Mouse (Mus musculus): ENCODE data around the gene Slc25a30. TPM values are rescaled to one million over a fixed set of nuclear protein-coding genes. Genes with fewer than 3 reads are reported as not detected.

The Slc25a30 gene
- polyA plus RNA-seq, 1 experiment = 13.0 TPM

DNA sequence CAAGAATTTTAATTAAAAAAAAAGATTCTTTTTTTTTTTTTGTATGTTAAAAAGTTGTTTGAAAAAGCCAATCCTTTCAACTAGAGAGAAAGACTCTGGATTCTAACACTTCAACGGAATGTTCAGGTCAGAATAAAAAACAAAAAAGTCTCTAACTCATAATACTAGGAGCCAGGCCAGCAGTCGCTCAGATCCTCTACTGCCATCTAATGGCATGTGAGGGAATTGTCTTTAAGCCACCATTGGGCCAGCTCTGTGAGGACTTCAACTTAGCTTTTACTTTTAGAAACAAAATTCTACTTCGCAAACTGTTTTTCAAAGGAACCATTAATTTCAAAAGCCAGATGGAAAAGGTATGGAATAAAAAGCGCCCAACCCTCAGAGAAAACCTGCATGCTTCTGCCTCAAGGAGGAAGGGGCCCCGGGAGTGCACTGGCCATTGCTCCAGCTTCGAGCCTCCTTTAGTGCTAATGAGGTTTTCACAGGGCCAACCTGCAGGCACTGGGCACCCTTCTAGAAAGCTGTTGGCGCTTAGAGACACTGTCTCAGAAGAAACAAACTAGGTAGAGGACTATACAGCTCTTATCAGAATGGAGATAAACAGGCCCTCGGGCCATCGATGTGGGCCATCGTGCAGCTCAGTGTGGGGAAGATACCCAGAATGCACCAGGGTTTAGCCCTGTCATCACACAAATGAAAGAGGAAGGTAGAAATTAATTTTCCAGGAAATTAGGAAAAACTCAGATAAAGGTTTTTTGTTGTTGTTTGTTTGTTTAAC, 25.6 kb downstream of the Slc25a30 start:
- no peak overlapping the region for H3ac ChIP-seq (ENCODE audit: control insufficient read depth, insufficient read length)
- H3K79me2 ChIP-seq (ENCODE audit: control insufficient read depth, insufficient read depth) = no peaks in the 10 kb centered on the region
- no peak overlapping the region for H3K4me3 ChIP-seq
- no peak for TF ChIP-seq SRF (IDR thresholded peaks at IDR 0.05; ENCODE audit: control insufficient read depth, insufficient read length, low read depth)
- no peak for TF ChIP-seq E2F4 (IDR thresholded peaks at IDR 0.05; ENCODE audit: insufficient read depth)
- TF ChIP-seq TCF3 (IDR thresholded peaks at IDR 0.05; ENCODE audit: insufficient read length, low read depth) = no peak
- TF ChIP-seq USF1 (IDR thresholded peaks at IDR 0.05; ENCODE audit: low read depth) = no peak
- TF ChIP-seq MYOG (IDR thresholded peaks at IDR 0.05; ENCODE audit: control insufficient read depth in 1 of 3, insufficient read depth in 1 of 3, insufficient read length in 2 of 3, low read depth in 2 of 3) = no peak
- no peak for TF ChIP-seq REST (IDR thresholded peaks at IDR 0.05; ENCODE audit: insufficient read depth, insufficient read length)
- H3K36me3 ChIP-seq (ENCODE audit: control insufficient read depth, insufficient read depth) = no peaks in the 10 kb centered on the region
- no peak overlapping the region for H3K4me2 ChIP-seq (ENCODE audit: low read depth)
- H3K27me3 ChIP-seq (ENCODE audit: control insufficient read depth, insufficient read depth, insufficient read length) = no peaks in the 10 kb centered on the region

DNA sequence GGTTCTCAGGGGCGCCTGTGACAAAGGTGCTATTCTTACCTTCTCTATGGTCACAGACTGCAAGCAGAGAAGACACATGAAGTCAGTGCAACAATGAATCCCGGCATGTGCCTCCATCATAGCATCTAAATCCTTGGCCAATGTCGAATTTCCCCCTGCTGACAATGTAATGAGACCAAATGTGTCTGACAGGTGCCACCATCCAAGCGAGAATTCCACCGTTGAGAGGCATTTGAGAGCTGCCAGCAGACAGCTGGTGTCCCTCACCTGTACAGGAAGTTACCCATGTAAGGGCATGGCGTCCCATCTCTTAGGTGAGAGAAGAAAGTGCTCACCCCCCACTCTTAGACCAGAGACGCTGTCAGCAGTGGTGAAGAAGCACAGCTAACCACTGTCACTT, 28.4 kb downstream of the Slc25a30 start:
- TF ChIP-seq REST (IDR thresholded peaks at IDR 0.05; ENCODE audit: insufficient read depth, insufficient read length) = no peak
- Histone ChIP-seq H3K27me3 (ENCODE audit: control insufficient read depth, insufficient read depth, insufficient read length) (no peaks in the 10 kb centered on the region), H3ac (ENCODE audit: control insufficient read depth, insufficient read length) (no peak overlapping the region), H3K36me3 (ENCODE audit: control insufficient read depth, insufficient read depth) (no peaks in the 10 kb centered on the region), H3K4me2 (ENCODE audit: low read depth) (no peak overlapping the region), H3K79me2 (ENCODE audit: control insufficient read depth, insufficient read depth) (peaks cover 5% of the 10 kb centered on the region), H3K4me3 (no peak overlapping the region)

DNA sequence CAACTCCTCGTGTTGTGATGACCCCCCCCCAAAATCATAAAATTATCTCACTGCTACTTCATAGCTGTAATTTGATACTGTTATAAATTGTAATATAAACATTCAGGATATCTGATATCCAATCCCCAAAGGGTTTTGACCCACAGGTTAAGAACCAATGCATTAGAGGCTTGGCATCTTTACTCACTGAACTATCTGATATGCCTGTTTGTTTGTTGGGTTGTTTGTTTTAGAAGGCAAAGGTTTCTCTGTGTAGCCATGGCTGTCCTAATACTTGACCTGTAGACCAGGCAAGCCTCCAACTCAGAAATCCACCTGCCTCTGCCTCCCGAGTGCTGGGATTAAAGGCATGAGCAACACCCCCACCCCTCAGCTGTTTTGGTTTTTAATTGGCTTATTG, 29.0 kb downstream of the Slc25a30 start:
- Histone ChIP-seq H3K79me2 (ENCODE audit: control insufficient read depth, insufficient read depth) (peaks cover 10% of the 10 kb centered on the region), H3K27me3 (ENCODE audit: control insufficient read depth, insufficient read depth, insufficient read length) (no peaks in the 10 kb centered on the region), H3K4me2 (ENCODE audit: low read depth) (no peak overlapping the region), H3K4me3 (no peak overlapping the region), H3ac (ENCODE audit: control insufficient read depth, insufficient read length) (no peak overlapping the region), H3K36me3 (ENCODE audit: control insufficient read depth, insufficient read depth) (no peaks in the 10 kb centered on the region)
- TF ChIP-seq TCF3 (IDR thresholded peaks at IDR 0.05; ENCODE audit: insufficient read length, low read depth) = no peak
- TF ChIP-seq REST (IDR thresholded peaks at IDR 0.05; ENCODE audit: insufficient read depth, insufficient read length) = no peak
- TF ChIP-seq USF1 (IDR thresholded peaks at IDR 0.05; ENCODE audit: low read depth) = no peak
- TF ChIP-seq E2F4 (IDR thresholded peaks at IDR 0.05; ENCODE audit: insufficient read depth) = no peak
- TF ChIP-seq CEBPB (IDR thresholded peaks at IDR 0.05; ENCODE audit: insufficient read depth, poor library complexity, severe bottlenecking) = no peak
- no peak for TF ChIP-seq POLR2AphosphoS2 (IDR thresholded peaks at IDR 0.05; ENCODE audit: insufficient read length, low read depth)
- no peak for TF ChIP-seq MYOG (IDR thresholded peaks at IDR 0.05; ENCODE audit: control insufficient read depth in 1 of 3, insufficient read depth in 1 of 3, insufficient read length in 2 of 3, low read depth in 2 of 3)
- TF ChIP-seq SRF (IDR thresholded peaks at IDR 0.05; ENCODE audit: control insufficient read depth, insufficient read length, low read depth) = no peak
- no peak for TF ChIP-seq POLR2A (IDR thresholded peaks at IDR 0.05; ENCODE audit: insufficient read length, low read depth)
- TF ChIP-seq MAX (IDR thresholded peaks at IDR 0.05; ENCODE audit: low read depth) = no peak

DNA sequence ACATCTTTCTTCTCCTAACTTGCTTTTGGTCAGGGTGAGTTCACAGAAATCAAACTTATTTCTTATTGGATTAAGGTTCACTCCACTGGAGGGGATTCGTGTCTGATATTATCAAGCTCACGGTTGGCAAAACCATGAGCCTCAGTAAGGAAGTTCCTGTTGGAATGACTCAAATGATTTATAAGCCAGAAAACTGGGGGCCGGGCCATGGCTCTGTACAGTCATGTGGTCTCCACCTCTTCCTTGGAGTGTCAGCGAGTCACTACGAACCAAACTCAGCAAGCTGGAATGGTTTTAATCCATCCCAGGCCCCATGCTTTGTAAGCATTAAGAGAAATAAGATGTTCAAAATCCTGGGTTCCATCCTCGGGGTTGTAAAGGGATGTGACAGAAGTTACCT, 29.9 kb downstream of the Slc25a30 start:
- TF ChIP-seq MAX (IDR thresholded peaks at IDR 0.05; ENCODE audit: low read depth) (no peak), REST (IDR thresholded peaks at IDR 0.05; ENCODE audit: insufficient read depth, insufficient read length) (no peak), MYOD1 (IDR thresholded peaks at IDR 0.05; ENCODE audit: control insufficient read depth in 1 of 3, insufficient read length in 2 of 3, low read depth in 2 of 3) (no peak), USF1 (IDR thresholded peaks at IDR 0.05; ENCODE audit: low read depth) (no peak), MYOG (IDR thresholded peaks at IDR 0.05; ENCODE audit: control insufficient read depth in 1 of 3, insufficient read depth in 1 of 3, insufficient read length in 2 of 3, low read depth in 2 of 3) (no peak), SRF (IDR thresholded peaks at IDR 0.05; ENCODE audit: control insufficient read depth, insufficient read length, low read depth) (no peak), POLR2AphosphoS2 (IDR thresholded peaks at IDR 0.05; ENCODE audit: insufficient read length, low read depth) (no peak), POLR2A (IDR thresholded peaks at IDR 0.05; ENCODE audit: insufficient read length, low read depth) (no peak), E2F4 (IDR thresholded peaks at IDR 0.05; ENCODE audit: insufficient read depth) (no peak), TCF3 (IDR thresholded peaks at IDR 0.05; ENCODE audit: insufficient read length, low read depth) (no peak), TCF12 (IDR thresholded peaks at IDR 0.05; ENCODE audit: insufficient read depth, poor library complexity, severe bottlenecking) (no peak), CEBPB (IDR thresholded peaks at IDR 0.05; ENCODE audit: insufficient read depth, poor library complexity, severe bottlenecking) (no peak)
- Histone ChIP-seq H3K36me3 (ENCODE audit: control insufficient read depth, insufficient read depth) (no peaks in the 10 kb centered on the region), H3ac (ENCODE audit: control insufficient read depth, insufficient read length) (no peak overlapping the region), H3K4me3 (no peak overlapping the region), H3K4me2 (ENCODE audit: low read depth) (no peak overlapping the region), H3K27me3 (ENCODE audit: control insufficient read depth, insufficient read depth, insufficient read length) (no peaks in the 10 kb centered on the region), H3K79me2 (ENCODE audit: control insufficient read depth, insufficient read depth) (peaks cover 19% of the 10 kb centered on the region)

DNA sequence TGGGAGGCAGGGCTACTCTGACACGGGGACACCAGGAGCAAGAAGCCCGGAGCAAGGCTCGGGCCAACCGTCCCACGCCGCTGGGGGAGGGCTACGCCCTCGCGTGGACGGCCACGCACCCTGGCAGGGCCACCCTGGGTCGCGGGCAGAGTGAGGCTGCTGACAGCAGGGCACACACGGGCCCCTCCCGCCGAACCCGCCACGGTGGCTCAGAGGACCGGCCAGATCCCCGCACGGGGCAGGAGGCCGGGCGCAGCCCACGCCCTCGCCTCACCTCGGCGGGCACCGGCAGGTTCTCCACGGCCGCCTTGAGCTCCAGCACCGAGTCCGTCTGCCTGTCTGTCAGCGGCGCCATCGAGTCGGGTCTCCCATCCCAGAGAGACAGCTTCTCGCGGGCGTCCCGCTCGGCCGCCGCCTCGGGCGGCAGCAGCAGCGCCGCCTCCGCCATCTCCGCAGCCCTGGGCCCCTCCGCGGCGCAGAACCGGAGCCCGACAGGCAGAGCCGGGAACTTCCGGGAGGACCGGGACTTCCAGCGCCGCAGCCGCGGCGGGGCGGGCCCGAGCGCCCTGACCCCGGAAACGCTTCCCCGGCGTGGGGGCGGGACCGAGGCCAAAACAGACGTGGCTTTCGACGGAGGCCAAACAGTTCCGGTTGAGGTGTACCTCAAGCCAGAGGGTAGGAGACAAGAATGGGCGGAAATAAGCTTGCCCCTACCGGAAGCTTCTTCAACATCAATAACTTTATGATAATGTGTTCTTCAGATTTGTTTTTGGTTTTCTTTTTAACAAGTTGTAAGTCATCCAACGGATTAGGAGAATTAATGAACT, 32.6 kb downstream of the Slc25a30 start, which contains the start of gene Cog3:
Cog3 (minus strand) TSS at position 527 of the 827 bp plus-strand sequence.
- peak; percentile 62 for TF ChIP-seq POLR2A (IDR thresholded peaks at IDR 0.05; ENCODE audit: insufficient read length, low read depth)
- no peak for TF ChIP-seq TCF3 (IDR thresholded peaks at IDR 0.05; ENCODE audit: insufficient read length, low read depth)
- peak; percentile 62 for TF ChIP-seq POLR2AphosphoS2 (IDR thresholded peaks at IDR 0.05; ENCODE audit: insufficient read length, low read depth)
- peak in 1 of 3 experiments; percentile 27 for TF ChIP-seq MYOG (IDR thresholded peaks at IDR 0.05; ENCODE audit: control insufficient read depth in 1 of 3, insufficient read depth in 1 of 3, insufficient read length in 2 of 3, low read depth in 2 of 3)
- peak in 1 of 3 experiments; percentile 23 for TF ChIP-seq MYOD1 (IDR thresholded peaks at IDR 0.05; ENCODE audit: control insufficient read depth in 1 of 3, insufficient read length in 2 of 3, low read depth in 2 of 3)
- Histone ChIP-seq H3K4me2 (ENCODE audit: low read depth) (peak within 1 kb of the TSS; percentile 94), H3ac (ENCODE audit: control insufficient read depth, insufficient read length) (peak within 1 kb of the TSS; percentile 56), H3K36me3 (ENCODE audit: control insufficient read depth, insufficient read depth) (no peaks in the 10 kb centered on the region), H3K79me2 (ENCODE audit: control insufficient read depth, insufficient read depth) (peaks cover 47% of the 10 kb centered on the region), H3K27me3 (ENCODE audit: control insufficient read depth, insufficient read depth, insufficient read length) (no peaks in the 10 kb centered on the region), H3K4me3 (peak within 1 kb of the TSS; percentile 52)

Measured in myocyte (in vitro differentiated cells).